Mouse (Mus musculus): Measurements from ENCODE around the gene En2.

GRCm38 (mm10) chr5:28206448-28206847, 41.0 kb downstream of the En2 start:
- no peak for TF ChIP-seq POLR2A (IDR thresholded peaks at IDR 0.05; ENCODE audit: extremely low read depth, insufficient read depth, low read length)
- no peak for TF ChIP-seq CTCF (IDR thresholded peaks at IDR 0.05; ENCODE audit: extremely low read depth, insufficient read depth, low read length)

Data from cortical plate, adult 2 months (tissue).